Mouse (Mus musculus): Measurements from ENCODE around the gene Ncl.

Ncl gene

DNA sequence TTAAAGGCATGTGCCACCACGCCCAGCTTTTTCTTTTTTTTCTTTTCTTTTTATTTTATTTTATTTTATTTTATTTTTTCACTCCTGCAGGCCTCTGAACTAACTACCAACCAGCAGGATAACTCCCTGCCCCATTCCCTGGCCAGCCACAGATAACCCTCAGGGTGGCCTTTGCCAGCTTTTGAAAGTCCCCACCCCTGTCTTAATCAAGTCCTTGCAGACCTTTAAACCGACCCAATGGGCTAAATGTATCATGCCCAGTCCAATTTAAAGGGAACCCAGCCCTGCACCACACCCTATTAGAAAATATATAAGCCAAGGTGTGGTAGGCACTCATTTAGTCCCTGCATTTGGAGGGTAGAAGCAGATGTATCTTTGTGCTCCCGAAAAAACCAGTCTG lies 46.9 kb downstream of the Ncl start:
- DNase-seq (ENCODE audit: low spot score): no peak

DNA sequence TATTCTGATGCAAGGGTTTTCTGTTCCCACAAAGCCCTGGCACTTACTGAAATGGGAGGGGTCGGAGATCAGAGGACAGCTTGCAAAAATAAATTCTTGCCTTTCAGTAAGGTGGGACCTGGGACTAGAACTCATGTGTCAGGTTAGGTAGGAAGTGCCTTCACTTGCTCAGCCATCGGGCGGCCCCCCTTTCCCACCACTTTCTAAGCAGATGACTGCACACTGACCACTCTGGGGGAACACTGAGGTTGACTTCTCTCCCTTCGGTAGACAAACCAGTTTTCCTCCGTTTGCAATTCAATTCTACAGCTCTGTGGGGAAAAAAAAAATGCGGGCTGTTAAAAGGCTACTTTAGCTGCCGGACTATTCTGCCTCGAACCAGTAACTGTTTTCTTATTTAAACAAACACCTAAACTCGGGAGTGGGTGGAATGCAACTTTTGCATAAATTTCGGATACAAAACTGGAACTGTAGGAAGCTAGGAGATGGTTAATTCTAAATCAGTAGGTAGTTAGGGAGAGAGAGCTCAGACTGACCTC lies 47.7 kb downstream of the Ncl start:
- DNase-seq (ENCODE audit: low spot score): no peak

DNA sequence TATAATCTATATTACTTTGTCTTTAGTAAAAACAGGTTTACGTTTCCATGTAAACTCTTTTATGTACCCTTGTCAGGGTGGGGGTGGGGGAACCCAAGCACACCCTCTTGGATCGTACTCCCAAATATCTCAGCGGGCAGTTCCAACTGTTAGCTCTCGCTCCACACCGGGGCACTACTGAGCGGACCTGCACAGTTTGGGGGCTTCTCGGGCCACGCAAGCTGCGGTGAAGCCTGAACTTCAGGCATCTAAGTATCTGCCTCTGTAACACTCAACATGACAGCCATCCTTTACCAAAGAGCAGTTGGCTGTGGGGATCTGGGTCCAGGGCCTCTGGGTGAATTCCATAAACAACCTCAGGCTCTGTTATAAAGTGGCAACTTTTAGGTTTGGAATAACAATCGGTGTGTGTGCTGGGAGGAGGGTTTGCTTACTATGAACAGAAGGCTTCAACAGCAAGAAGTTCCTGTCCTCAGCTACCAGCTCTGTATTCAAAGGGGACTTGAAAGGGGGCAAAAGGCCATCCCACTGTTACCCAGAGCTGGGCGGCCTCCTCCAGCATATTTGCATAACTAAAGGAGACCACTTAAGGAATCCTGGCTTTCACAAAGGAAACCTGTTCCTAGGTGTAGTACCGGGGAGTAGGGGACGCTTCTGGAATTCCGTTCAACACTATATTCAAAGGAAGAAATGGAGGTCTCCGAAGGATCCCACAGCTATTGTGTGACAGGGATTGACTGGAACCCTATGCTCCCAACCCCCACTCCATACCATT lies 48.5 kb downstream of the Ncl start:
- DNase-seq (ENCODE audit: low spot score): no peak

DNA sequence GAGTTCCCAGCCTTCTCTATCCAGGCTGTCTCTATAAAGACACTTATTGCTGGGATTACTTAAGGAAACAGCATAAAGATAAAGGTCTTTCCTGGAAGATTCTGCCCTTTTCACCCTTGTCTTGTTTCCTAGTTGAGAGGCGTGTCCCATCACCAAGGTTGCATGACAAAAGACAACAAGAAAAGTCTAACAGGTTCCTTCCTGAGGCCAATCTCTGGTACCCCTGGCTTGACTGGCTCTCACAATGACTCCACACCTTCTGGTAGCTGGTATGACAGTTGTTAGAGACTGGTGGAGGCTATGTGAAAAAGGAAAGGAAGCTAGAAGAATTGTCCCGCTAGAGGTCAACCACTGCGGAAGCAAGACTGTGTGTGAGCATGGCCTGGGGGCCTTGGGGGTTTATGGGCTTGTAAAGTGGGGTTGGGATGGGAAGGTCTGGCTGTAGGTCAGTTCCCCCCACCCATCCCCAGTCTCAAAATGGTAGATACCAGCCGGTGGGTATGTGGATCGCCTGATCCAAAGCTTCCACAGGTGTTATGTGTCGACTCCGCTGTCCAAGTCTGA lies 49.8 kb downstream of the Ncl start:
- DNase-seq (ENCODE audit: low spot score): no peak

DNA sequence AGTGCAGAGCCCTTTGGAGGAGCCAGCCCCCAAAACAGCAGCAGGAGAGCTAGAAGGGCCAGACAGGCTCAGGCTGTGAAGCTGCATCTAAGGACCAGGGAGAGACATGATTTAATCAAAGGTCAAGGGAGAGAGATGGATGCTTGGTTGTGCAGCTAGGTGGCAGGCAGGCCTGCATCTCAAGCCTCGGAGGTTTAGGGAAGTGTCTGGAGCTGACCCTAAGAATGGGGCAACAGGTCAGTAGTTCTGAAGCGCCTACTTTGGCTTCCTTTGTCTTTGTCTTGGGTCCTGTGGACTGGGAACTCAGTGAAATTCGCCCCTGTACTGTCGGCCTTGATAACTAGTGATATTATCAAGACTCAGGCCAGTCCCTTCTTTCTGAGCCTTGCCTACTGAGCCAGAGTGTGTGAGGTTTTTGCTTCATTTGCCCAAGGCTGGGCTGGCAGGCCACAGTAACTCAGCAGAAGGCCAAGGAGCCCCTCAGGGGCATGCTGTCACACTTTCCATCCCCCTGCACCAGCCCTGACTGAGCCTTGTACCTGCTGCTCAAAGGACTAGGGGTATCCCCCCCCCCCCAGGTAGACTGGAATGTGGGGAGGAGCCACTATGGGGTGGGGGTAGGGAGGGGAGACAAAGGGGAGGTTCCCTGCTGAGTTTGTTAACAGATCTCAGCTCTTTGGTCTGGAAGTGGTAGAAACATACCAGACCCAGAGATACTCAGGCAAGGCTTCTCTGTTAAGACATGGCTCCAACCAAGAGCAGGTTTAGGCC lies 51.1 kb downstream of the Ncl start:
- DNase-seq (ENCODE audit: low spot score): no peak

DNA sequence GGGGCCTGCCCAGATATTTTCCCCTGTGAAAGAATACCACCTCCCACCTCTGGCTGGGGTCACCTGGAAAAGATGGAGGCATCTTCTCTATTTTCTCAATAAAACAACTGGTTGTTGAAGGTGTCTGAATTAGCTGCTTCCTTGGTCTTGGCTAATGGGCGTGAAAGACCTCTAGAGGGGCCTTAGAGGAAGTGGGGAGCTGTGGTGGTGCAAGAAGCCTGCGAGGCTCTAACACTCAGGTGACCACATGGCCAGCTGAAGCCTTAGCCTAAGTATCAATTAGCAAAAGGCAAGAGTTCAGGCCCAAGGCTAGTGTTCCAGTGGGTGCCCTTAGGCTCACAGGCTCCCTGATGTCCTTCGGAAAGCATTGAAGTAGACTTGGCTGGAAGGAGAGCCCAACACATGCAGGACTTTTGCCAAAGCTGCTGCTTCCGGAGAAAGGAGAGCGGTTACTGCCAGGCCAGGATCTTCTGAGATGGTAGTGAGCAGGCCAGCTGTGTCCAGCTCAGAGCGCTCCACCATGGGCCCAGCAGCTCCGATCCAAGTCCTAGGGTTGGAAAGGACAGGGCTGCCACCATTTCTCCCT lies 51.9 kb downstream of the Ncl start:
- no peak for DNase-seq (ENCODE audit: low spot score)

DNA sequence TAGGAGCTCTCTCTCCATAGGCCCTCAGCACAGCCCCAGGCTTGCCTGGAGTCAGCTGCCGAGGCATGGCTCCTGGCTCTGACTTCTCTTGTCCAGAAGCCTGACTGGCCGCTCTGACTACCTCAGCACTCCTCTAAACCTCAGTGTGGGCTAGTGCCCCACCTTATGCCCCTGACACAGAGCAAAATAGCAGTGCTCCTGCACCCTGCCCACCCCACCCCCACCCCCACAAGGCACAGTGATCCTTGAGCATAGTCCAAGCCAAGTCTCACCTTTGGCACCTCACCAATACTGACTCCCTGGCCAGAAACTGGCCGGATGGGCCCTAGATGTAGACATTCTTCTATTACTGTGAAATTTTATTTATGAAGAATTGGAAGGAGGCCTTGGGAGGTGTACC lies 52.5 kb downstream of the Ncl start:
- DNase-seq (ENCODE audit: low spot score): no peak

DNA sequence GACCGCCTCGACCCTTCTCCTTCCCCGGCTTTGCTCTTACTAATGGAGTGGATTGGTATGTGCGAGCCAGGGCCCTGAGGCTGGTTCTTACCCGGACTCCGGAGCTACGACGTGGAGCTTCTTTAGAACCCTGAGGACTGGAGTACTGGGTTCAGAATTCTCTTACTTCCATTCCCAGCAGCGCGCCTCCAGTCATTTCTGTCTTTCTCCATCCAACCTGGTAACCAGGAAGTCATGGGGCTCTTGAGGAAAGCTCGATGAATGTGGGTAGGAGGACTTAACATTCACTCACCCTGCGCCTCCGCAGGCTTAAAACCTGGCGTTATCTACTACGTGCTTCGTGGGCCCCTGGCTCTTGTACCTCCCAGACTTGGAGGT lies 55.3 kb downstream of the Ncl start:
- no peak for DNase-seq (ENCODE audit: low spot score)

DNA sequence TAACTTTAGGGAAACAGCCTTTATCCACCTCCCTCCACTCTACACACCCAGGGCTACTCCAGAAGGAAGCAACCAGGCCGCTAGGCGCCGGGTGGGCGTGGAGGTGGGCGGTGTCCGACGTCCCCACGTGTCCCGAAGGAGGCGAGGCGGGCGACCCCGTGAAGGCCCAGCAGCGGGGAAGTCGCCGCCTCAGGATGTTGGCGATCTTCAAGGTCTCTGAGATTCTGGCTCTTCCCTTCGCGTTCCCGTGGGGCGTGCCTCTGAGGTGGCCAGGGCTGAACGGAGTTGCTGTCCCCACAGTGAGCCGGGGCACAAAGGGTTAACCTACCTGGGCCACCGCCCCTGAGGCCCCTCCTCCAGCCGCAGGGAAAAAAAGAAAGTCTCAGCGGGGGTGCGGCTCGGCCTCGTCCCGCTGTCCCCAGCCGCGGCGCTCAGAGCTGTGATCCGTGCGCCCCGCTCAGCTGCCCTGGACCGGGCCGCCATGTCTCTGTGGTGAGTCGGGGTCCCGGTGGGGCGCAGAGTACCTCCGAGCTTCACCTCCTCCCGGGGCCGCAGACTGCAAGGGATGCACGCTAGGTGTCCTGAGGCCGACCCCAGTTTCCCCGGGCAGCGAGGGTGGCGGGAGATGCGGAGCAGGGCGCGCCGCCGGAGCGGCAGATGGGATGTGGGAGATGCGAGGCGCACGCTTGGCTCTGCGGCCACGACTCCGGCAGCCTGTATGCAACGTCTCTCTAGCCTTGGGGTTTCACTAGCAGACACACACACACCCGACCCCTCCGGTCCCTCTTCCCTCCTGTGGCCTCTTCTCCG lies 55.9 kb downstream of the Ncl start:
- DNase-seq (ENCODE audit: low spot score): peak; percentile 80

DNA sequence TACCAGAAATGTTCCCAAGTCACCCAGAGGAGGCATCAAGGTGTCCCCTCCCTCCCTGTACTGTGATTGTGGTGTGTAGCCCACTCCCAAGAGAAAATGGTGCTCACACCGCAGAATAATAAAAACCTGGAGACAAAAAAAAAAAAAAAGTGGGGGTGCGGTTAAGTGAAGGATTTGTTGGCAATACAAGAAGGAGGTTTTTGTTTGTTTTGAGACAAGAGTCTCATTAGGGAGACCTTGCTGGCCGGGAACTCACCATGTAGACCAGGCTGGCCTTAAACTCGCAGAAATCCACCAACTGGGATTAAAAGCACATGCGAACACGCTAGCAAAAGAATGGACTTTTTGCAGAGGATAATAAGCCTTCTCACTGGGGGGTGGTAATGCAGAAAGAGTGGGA lies 56.7 kb downstream of the Ncl start, which contains the start of gene B3gnt7:
Gene B3gnt7 (plus strand): TSS at position 301 of the 400 bp plus-strand sequence.
- no peak for DNase-seq (ENCODE audit: low spot score)

DNA sequence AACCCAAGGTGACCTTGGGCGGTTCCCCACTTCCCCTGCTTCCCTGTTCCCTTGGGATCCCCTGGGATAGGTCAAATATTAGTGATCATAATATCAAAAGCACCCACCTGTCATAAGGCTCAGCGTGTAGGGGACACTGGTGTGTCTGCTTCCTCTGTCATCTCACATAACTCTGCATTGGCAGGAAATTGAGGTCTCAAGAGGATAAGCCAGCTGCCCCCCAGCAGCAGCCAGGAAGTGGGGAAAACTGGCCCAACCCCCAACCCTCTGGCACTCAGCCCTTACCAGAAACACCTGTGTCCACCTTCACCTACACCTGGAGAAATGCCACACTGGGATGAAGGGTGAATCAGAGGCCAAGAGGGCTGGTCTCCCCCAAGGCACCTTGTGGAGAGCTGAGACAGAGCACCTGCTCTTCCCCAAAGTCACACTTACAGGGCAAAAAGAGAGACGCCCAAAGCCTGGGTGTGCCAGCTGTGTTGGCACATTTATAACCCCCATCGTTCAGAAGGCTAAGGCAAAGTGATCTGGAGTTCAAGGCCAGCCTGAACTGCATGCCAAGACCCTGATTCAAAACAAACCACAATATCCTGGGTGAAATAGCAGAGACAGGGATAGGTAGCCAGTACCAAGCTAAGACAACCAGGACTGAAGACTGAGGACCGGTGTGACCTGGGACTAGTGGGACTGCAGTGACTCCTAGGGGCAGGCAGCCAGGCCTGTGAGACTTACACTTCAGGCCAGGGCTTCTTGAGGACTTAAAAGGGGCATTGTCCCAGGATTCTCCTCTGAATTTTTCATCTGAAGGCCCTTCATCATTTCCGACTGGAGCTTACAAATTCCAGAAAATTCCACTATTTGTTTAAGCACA lies 57.7 kb downstream of the Ncl start:
- no peak for DNase-seq (ENCODE audit: low spot score)

DNA sequence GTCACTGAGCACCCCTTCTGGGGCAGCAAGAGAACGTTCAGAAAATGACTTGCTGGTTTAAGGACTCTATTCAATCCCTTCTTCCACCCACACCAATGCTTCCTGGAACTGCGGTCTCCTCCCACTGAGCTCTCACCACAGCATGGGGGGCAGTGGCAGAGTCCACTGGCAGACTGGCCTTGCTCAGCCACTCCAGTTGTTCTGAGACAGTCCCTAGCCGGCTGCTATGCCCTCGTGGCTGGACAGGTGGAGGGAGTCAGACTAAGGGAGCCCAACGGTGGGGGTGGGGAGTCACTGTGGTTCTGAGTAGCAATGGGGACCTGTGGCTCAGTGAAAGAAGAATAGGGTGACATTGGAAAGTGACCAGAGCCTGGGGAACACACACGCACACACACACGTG lies 58.5 kb downstream of the Ncl start:
- DNase-seq (ENCODE audit: low spot score): no peak

DNA sequence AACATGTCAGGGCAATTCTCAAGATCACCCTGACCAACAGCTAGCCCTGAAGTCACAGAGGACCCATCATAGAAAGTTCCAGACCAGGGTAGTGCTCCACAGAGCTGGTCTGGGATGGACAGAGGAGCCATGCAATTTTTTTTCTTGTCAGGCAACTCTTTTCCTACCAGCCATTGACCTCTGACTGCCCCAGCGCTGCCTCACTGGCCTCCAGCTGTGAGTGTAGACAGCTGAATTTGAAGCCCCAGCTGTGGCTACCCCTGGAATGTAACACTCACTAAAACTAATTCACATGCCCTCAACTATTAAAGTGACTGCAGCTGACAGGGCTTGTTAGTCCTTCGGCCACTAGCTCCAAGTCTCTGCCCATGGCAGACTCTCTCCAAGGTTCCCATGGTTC lies 59.1 kb downstream of the Ncl start:
- no peak for DNase-seq (ENCODE audit: low spot score)

All from yolk sac, embryonic 10.5 days (tissue).